Mouse (Mus musculus) olfactory bulb, adult 2 months (tissue): ENCODE results near the gene Frmd4a.

ENCODE experiments used
- CTCF ChIP-seq: fragments of 200-500 bp; IDR thresholded peaks from 2 replicates; pipeline ENCODE4 v1.5.1; 2012; ENCODE audit warnings: low read depth, mild to moderate bottlenecking, low read length, moderate library complexity; ENCODE audit not compliant: insufficient read depth
- POLR2A ChIP-seq: fragments of 200-500 bp; IDR thresholded peaks from 2 replicates; pipeline ENCODE4 v1.6.1; 2012; ENCODE audit warnings: mild to moderate bottlenecking, low read depth, low read length, moderate library complexity; ENCODE audit not compliant: insufficient read depth

GRCm38 (mm10) chr2:4341141-4341540, 323.6 kb downstream of the Frmd4a start:
- TF ChIP-seq POLR2A (no peak), CTCF (no peak)
